Mouse (Mus musculus) forelimb bud, embryonic 11.5 days (tissue): ENCODE measurements around the gene Mc3r.

ENCODE experiments used
- DNase-seq: peaks from one replicate; pipeline ENCODE4 v3.0.0-alpha.2; 2012; ENCODE audit warnings: low read depth, low spot score

Mc3r gene

GRCm38 (mm10) chr2:172256418-172256817 is 8.1 kb downstream of the Mc3r start:
- DNase-seq = no peak

DNA sequence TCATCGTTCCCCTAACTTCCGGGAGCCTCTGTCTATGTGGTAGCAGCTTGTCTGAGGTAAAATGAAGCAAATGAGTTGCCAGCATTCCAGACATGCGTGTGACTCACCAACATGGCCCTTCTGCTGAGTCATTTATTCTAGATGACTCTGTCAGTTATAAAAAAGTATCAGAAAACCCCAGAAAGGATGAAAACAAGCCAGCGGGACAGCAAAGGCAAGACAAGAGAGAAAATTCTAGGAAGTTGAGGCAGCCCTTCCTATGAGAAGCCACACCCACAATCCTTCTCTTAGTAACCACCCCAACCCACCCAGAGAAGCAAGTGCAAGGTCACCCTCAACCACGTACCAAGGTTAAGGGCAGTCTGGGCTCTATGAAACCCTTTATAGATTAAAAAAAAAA is 8.7 kb downstream of the Mc3r start:
- no peak for DNase-seq

DNA sequence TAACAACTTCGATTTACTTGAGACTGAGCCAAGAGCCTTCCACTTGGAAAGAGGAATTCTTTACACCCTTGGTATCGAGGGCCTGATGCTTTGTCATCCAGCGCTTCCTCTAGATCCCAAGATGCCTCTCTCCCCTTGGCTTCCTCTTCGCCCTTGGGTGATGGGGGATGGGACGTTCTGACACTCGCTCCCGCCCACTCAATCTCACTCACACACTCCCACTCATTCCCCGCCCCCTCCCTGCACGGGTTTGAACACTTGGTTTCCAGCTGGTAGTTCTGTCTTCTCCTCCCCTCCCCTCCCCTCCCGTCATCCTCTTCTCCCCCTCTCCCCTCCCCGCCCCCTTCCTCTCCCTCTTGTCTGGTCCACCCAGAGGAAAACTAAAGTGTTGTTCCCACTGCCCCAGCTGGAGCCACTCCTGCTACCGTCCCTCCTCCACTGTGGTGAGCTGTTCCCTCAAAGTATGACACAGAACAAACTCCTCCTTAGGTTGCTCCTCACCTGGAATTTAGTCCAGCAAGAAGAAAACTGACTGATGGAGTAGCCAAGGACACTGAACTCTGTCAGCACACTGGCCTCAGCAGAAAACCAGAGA is 9.3 kb downstream of the Mc3r start:
- DNase-seq = no peak

DNA sequence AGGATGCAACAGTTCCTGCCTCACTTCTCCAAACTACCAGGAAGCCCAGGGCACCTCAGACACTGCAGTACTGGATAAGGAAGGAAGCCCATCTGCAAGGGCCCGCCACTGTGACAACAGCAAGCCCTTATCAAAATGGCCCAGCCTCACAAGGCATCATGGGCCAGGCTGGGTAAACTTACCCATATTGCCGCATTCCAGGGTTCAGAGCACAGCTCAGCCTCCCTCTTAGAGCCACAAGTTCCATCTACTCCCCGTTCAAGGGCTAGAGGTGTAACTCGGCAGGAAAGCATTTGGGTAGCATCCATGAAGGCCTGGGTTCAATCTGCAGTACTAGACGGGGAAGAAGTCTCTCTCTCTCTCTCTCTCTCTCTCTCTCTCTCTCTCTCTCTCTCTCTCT is 11.8 kb downstream of the Mc3r start:
- DNase-seq = no peak

DNA sequence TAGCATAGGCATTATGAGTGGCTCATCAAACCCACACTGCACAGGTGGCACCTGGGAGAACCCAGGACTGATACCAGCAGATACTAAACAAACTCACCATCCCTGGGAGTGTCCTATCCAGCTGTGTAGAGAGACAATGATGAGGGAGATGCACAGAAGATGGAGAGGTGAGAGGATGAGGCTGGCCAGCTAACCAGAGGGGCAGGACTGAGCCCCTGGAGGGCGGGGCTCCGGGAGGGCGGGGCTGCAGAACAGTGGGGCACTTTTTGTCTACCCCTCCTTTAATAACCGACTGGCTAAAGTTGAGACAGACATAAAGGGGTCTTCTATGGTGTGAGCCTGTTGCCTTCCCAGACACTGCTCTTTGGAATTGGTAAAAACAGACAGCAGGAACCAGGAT is 13.1 kb downstream of the Mc3r start:
- DNase-seq = no peak

GRCm38 (mm10) chr2:172263216-172263615 is 14.9 kb downstream of the Mc3r start:
- DNase-seq = no peak

- DNase-seq = no peak
Observed at GRCm38 (mm10) chr2:172269907-172270306, 21.6 kb downstream of the Mc3r start.

DNA sequence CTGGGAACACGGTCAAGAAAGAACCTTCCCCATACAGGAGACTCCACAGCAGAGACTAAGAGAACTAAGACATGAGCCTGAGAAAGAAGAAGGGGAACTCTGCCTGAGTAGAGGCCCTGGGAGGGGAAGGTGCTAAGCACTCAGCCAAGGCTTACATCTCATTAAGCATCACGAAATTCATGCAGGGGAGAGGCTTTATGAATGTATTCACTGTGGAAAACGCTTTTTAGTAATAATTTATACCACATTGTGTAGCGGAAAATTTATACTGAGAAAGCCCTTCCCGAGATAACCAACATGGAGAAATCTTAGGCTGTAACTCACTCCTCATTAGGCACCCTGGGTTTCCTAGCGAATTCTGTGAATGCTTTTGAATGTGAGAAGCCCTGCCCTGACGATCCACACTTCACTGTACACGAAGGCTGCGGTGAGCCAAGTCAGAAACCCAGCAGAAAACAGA is 22.2 kb downstream of the Mc3r start:
- no peak for DNase-seq

- DNase-seq = no peak
Observed at GRCm38 (mm10) chr2:172270974-172271697, 22.8 kb downstream of the Mc3r start.

GRCm38 (mm10) chr2:172274662-172275061 is 26.4 kb downstream of the Mc3r start:
- DNase-seq = no peak

GRCm38 (mm10) chr2:172276155-172276554 is 27.9 kb downstream of the Mc3r start:
- DNase-seq = no peak

DNA sequence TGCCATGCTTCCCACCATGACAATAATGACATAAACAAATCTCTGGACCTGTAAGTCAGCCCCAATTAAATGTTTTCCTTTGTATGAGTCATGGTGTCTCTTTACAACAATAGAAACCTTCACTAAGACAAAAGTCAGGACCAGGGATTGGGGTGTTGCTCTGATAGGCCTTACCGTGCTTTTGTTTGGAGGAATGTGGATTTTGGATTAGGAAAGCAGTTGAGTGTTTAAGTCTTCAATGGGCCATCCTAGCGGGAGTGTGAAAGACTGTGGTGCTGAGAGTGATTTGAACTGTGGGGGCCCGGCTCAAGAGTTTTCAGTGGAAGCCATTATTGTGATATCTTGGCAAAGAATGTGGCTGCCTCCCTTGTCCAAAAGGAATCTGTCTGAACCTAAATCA is 30.7 kb downstream of the Mc3r start:
- no peak for DNase-seq

GRCm38 (mm10) chr2:172282071-172282710 is 33.9 kb downstream of the Mc3r start:
- DNase-seq = no peak

GRCm38 (mm10) chr2:172287715-172288114 is 39.4 kb downstream of the Mc3r start:
- no peak for DNase-seq

DNA sequence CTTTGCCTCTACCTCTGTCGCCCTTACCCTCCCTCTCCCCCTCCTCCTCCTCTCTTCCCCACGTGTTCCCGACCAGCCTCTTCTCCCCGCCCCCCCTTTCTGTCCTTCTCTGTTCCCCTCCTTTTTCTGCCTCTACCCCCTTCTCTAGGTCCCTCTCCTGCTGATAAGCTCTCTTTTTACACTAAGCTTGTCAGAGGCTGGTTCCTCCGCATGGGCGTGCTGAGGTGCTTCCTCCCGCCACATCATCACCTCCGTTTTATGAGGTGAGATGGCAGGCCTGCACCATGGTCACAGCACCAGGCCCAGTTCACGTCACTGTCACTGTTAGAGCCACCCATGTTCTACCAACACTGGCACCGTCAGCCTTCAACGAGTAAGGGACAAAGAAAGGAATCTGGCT is 40.7 kb downstream of the Mc3r start:
- DNase-seq = no peak

DNA sequence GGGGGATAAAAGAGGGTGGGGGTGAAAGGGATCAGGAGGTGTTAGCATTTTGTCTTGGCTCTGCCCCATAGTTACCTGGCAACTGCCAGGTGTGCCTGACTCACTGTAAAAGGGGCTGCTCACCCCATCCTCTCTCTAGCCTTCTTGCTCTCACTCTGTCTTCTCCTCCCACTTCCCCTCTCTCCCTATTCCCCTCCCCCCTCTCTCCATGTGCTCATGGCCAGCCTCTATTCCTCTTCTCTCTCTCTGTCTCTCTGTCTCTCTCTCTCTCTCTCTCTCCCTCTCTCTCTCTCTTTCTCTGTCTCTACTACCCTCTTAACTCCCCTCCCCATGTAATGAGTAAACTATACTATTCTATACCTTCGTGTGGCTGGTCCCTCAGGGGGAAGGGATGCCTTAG is 41.3 kb downstream of the Mc3r start:
- DNase-seq = no peak

DNA sequence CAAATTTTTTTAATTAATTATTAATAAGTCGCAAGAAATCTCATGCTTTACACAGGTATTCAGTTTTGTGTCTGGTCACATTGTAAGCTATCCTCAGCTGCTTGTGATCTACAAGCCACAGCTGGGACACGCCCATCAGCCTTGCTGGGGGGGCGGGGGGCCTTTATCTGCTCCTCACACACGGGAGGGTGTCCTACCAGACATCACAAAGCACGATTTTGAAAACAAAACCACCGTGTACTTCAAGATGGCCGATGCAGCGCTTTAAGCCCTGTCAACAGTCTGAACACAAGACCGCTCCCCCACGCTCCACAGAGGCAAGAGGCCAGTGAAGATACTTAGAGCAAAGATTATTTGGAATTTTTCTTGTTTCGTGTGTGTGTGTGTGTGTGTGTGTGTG is 42.2 kb downstream of the Mc3r start:
- DNase-seq = no peak

DNA sequence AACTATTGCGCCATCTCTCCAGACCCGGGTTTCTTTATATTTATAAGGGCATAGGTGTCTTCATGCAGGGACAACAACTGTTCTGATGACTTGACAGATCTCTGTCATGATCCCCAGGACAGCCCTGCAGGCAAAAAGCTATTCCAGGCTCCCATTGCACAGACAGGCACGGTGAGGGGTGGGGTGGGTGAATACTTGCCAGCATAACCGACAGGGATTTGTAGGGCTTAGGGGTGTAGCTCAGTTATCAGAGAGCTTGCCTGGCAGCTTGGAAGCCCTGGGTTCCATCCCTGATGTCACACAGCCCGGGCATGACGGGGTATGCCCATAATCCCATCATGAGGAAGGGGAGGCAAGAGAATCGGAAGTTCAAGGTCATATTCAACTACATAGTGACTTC is 42.7 kb downstream of the Mc3r start:
- no peak for DNase-seq

DNA sequence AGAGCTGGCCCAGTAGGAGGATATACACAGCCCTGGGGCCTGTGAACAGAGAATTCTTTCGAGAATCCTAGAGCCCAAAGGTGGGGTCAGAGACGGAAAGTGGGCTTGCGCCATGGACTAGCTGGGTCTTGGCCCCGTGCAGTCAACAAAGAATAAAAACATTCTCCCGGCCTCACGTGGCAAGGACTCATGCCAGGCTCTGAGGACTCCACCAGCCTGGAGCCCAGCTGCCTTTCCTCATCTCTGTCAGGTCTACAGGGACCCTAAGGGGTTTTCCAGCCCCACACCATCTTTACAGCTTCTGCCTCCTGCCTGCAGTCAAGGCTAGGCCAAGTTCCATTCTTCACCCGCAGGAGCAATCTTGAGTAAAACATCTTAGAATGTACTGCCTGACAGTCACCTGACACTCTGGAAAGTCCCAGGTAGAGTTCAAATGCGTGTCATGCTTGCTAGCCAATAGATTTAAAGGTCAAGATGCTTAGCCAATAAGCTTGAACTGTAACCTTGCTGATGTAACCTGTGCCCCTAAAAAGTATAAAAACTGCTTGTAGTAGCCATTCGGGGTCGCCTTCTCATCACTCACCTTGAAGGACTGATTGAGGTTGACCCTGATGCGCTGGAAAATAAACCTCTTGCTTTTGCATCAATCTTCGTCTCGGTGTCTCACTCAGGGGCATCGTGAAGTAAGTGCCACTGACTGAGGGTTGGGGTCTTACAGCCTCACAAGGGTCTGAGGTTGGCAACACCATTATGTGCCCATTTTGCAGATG is 43.6 kb downstream of the Mc3r start:
- DNase-seq = no peak

DNA sequence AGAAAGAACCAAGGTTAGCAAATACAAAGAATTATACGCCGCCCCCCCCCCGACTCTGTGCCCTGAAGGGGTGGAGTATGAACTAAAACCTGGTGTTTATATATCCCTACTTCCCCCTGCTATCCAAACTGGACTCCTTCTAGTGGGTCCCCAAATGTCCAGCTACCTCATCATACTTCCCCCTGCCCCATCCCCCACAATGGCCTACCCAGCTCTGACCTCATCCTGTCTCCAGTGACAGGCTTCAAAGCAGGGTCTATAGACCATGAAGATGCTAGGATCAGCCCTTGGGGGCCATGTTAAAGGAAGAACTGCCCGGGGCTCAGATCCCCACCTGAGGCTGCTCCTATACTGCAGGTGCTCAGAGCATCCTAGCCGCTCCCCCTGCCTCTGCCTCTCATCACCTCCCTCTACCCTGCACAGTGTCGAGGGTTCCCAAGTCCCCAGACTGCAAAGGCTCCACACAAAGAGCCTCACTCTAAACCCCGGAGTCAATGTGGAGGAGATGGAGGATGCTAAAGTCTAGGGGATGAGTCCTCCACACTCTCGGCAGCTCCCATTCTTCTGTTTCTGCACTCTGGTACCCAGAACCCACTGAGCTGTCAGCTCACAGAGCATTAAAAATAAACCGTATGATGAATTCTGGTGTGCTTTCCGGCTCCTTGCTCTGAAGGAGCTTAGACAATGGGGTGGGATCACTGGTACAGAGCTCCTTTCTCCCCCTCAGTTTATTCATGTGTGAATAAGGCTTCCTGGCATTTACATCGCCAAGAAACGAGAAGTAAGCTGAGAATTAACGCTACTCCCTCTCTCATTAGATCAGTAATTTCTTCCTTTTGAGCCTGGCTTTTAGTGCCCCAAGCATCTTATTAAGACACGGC is 44.5 kb downstream of the Mc3r start:
- no peak for DNase-seq

GRCm38 (mm10) chr2:172298083-172298482 is 49.8 kb downstream of the Mc3r start:
- DNase-seq = no peak
